Mouse (Mus musculus): ENCODE results near the gene Zfp949.
"Not testable (repeated sequence)": the region's sequence is repeated elsewhere in the genome, so short reads cannot be mapped to it uniquely, and the experiment has no call there.

The Zfp949 gene

GRCm38 (mm10) chr9:88542816-88543215 lies 5.0 kb upstream of the Zfp949 start:
- DNase-seq, result peak; percentile 73

- peak; percentile 68 for DNase-seq
These were observed 2.3 kb upstream of the Zfp949 start for GRCm38 (mm10) chr9:88545534-88545933.

- DNase-seq, result peak; percentile 78
These were observed 1.7 kb upstream of the Zfp949 start for GRCm38 (mm10) chr9:88546166-88546565.

- DNase-seq, result no peak
These were observed 1.2 kb upstream of the Zfp949 start for GRCm38 (mm10) chr9:88546657-88547056.

- peak; percentile 59 for DNase-seq
These were observed 550 bp upstream of the Zfp949 start for GRCm38 (mm10) chr9:88547270-88547669.

- no peak for DNase-seq
These were observed 760 bp downstream of the Zfp949 start for GRCm38 (mm10) chr9:88548614-88548945.

- DNase-seq, result no peak
These were observed 5.3 kb downstream of the Zfp949 start for GRCm38 (mm10) chr9:88553071-88553470.

- DNase-seq, result no peak
These were observed 10.3 kb downstream of the Zfp949 start for GRCm38 (mm10) chr9:88558146-88558545.

- DNase-seq, result not testable (repeated sequence)
These were observed 13.7 kb downstream of the Zfp949 start for GRCm38 (mm10) chr9:88561476-88561875.

GRCm38 (mm10) chr9:88570471-88570870 lies 22.7 kb downstream of the Zfp949 start:
- DNase-seq, result not testable (repeated sequence)

GRCm38 (mm10) chr9:88580591-88580990 lies 32.8 kb downstream of the Zfp949 start, which contains the start of gene Trim43a:
Gene Trim43a, plus strand, starts transcription at chr9:88580891.
- DNase-seq, result not testable (repeated sequence)

GRCm38 (mm10) chr9:88593708-88594107 lies 45.9 kb downstream of the Zfp949 start:
- not testable (repeated sequence) for DNase-seq

GRCm38 (mm10) chr9:88599206-88600162 lies 51.7 kb downstream of the Zfp949 start:
- peak; percentile 97 for DNase-seq
